Mouse (Mus musculus): Measurements from ENCODE around the gene Foxk1. TPM values are rescaled to one million over a fixed set of nuclear protein-coding genes. Genes with fewer than 3 reads are reported as not detected.

Foxk1 gene
- polyA plus RNA-seq, 1 experiment from 2014 or later, result 6.6 TPM

GRCm38 (mm10) chr5:142477346-142477745 is 76.0 kb downstream of the Foxk1 start:
- Histone ChIP-seq H3K27me3 (no peaks in the 10 kb centered on the region), H3K27ac (replicated peaks) (no peak overlapping the region), H3K9ac (no peak overlapping the region), H3K4me3 (no peak overlapping the region), H3K4me2 (no peak overlapping the region), H3K4me1 (replicated peaks) (peaks cover 16% of the 10 kb centered on the region), H3K36me3 (no peaks in the 10 kb centered on the region), H3K9me3 (no peaks in the 10 kb centered on the region)
- 85% methylated on average over 12 of the region's 12 CpGs for WGBS
- no peak for ATAC-seq (ENCODE audit: low FRiP score, low read depth)

GRCm38 (mm10) chr5:142477866-142478615 is 76.7 kb downstream of the Foxk1 start:
- H3K27ac ChIP-seq (replicated peaks), result no peak overlapping the region
- no peaks in the 10 kb centered on the region for H3K9me3 ChIP-seq
- H3K4me3 ChIP-seq, result no peak overlapping the region
- 78% methylated on average over 5 of the region's 5 CpGs for WGBS
- H3K4me1 ChIP-seq (replicated peaks), result peaks cover 16% of the 10 kb centered on the region
- H3K27me3 ChIP-seq, result no peaks in the 10 kb centered on the region
- H3K9ac ChIP-seq, result no peak overlapping the region
- H3K36me3 ChIP-seq, result no peaks in the 10 kb centered on the region
- no peak overlapping the region for H3K4me2 ChIP-seq
- ATAC-seq (ENCODE audit: low FRiP score, low read depth), result no peak

GRCm38 (mm10) chr5:142478829-142479435 is 77.6 kb downstream of the Foxk1 start:
- no peaks in the 10 kb centered on the region for H3K36me3 ChIP-seq
- H3K4me2 ChIP-seq, result peak overlapping the region; percentile 45
- no peak overlapping the region for H3K27ac ChIP-seq (replicated peaks)
- no peaks in the 10 kb centered on the region for H3K27me3 ChIP-seq
- H3K4me1 ChIP-seq (replicated peaks), result peaks cover 8% of the 10 kb centered on the region
- no peaks in the 10 kb centered on the region for H3K9me3 ChIP-seq
- peak; percentile 60 for ATAC-seq (ENCODE audit: low FRiP score, low read depth)
- no peak overlapping the region for H3K9ac ChIP-seq
- no peak overlapping the region for H3K4me3 ChIP-seq
- 32% methylated on average over 17 of the region's 17 CpGs for WGBS

- no peaks in the 10 kb centered on the region for H3K9me3 ChIP-seq
- peaks cover 3% of the 10 kb centered on the region for H3K4me1 ChIP-seq (replicated peaks)
- no peak for ATAC-seq (ENCODE audit: low FRiP score, low read depth)
- H3K4me2 ChIP-seq, result no peak overlapping the region
- WGBS, result 66% methylated on average over 2 of the region's 2 CpGs
- no peak overlapping the region for H3K27ac ChIP-seq (replicated peaks)
- no peaks in the 10 kb centered on the region for H3K36me3 ChIP-seq
- no peaks in the 10 kb centered on the region for H3K27me3 ChIP-seq
- no peak overlapping the region for H3K4me3 ChIP-seq
- H3K9ac ChIP-seq, result no peak overlapping the region
These were observed 81.2 kb downstream of the Foxk1 start for GRCm38 (mm10) chr5:142482512-142482911.

- Histone ChIP-seq H3K9me3 (no peaks in the 10 kb centered on the region), H3K9ac (no peak overlapping the region), H3K4me1 (replicated peaks) (peaks cover 3% of the 10 kb centered on the region), H3K27me3 (no peaks in the 10 kb centered on the region), H3K4me2 (no peak overlapping the region), H3K36me3 (no peaks in the 10 kb centered on the region), H3K27ac (replicated peaks) (no peak overlapping the region), H3K4me3 (no peak overlapping the region)
- 92% methylated on average over 5 of the region's 5 CpGs for WGBS
- ATAC-seq (ENCODE audit: low FRiP score, low read depth), result no peak
These were observed 82.3 kb downstream of the Foxk1 start for GRCm38 (mm10) chr5:142483581-142483980.

- Histone ChIP-seq H3K9me3 (no peaks in the 10 kb centered on the region), H3K9ac (no peak overlapping the region), H3K4me2 (no peak overlapping the region), H3K27ac (replicated peaks) (no peak overlapping the region), H3K4me3 (no peak overlapping the region), H3K27me3 (no peaks in the 10 kb centered on the region), H3K4me1 (replicated peaks) (no peaks in the 10 kb centered on the region), H3K36me3 (no peaks in the 10 kb centered on the region)
- ATAC-seq (ENCODE audit: low FRiP score, low read depth), result no peak
- 67% methylated on average over 9 of the region's 9 CpGs for WGBS
These were observed 85.4 kb downstream of the Foxk1 start for GRCm38 (mm10) chr5:142486654-142487053.

GRCm38 (mm10) chr5:142489955-142490707 is 88.8 kb downstream of the Foxk1 start:
- Histone ChIP-seq H3K9me3 (no peaks in the 10 kb centered on the region), H3K36me3 (peaks cover 13% of the 10 kb centered on the region; the same call in 1 of the 2 replicates), H3K9ac (no peak overlapping the region), H3K27ac (replicated peaks) (no peak overlapping the region), H3K4me1 (replicated peaks) (peaks cover 2% of the 10 kb centered on the region; the same call in 1 of the 2 replicates), H3K27me3 (no peaks in the 10 kb centered on the region), H3K4me2 (no peak overlapping the region), H3K4me3 (no peak overlapping the region)
- WGBS, result 84% methylated on average over 9 of the region's 9 CpGs
- ATAC-seq (ENCODE audit: low FRiP score, low read depth), result no peak

- ATAC-seq (ENCODE audit: low FRiP score, low read depth), result no peak
- no peak overlapping the region for H3K9ac ChIP-seq
- no peaks in the 10 kb centered on the region for H3K27me3 ChIP-seq
- no peaks in the 10 kb centered on the region for H3K9me3 ChIP-seq
- H3K4me1 ChIP-seq (replicated peaks), result peaks cover 5% of the 10 kb centered on the region; the same call in 1 of the 2 replicates
- WGBS, result 81% methylated on average over 3 of the region's 3 CpGs
- H3K4me2 ChIP-seq, result no peak overlapping the region
- H3K4me3 ChIP-seq, result no peak overlapping the region
- no peak overlapping the region for H3K27ac ChIP-seq (replicated peaks)
- peaks cover 13% of the 10 kb centered on the region; the same call in 1 of the 2 replicates for H3K36me3 ChIP-seq
These were observed 92.0 kb downstream of the Foxk1 start for GRCm38 (mm10) chr5:142493307-142493706.

GRCm38 (mm10) chr5:142495321-142496096 is 94.2 kb downstream of the Foxk1 start:
- Histone ChIP-seq H3K36me3 (peaks cover 13% of the 10 kb centered on the region; the same call in 1 of the 2 replicates), H3K4me3 (no peak overlapping the region), H3K4me2 (no peak overlapping the region), H3K9me3 (no peaks in the 10 kb centered on the region), H3K27me3 (no peaks in the 10 kb centered on the region), H3K4me1 (replicated peaks) (peaks cover 5% of the 10 kb centered on the region; the same call in 1 of the 2 replicates), H3K9ac (no peak overlapping the region), H3K27ac (replicated peaks) (no peak overlapping the region)
- no peak for ATAC-seq (ENCODE audit: low FRiP score, low read depth)
- 53% methylated on average over 14 of the region's 14 CpGs for WGBS

- Histone ChIP-seq H3K9ac (no peak overlapping the region), H3K36me3 (0 out of 2 replicates have a peak, but pooled peaks cover under 1% of the 10 kb centered on the region), H3K27ac (replicated peaks) (no peak overlapping the region), H3K4me2 (no peak overlapping the region), H3K9me3 (no peaks in the 10 kb centered on the region), H3K4me3 (no peak overlapping the region), H3K4me1 (replicated peaks) (peaks cover 5% of the 10 kb centered on the region; the same call in 1 of the 2 replicates), H3K27me3 (no peaks in the 10 kb centered on the region)
- 44% methylated on average over 3 of the region's 3 CpGs for WGBS
- ATAC-seq (ENCODE audit: low FRiP score, low read depth), result no peak
These were observed 97.7 kb downstream of the Foxk1 start for GRCm38 (mm10) chr5:142498964-142499363.

- no peak for ATAC-seq (ENCODE audit: low FRiP score, low read depth)
- Histone ChIP-seq H3K27me3 (no peaks in the 10 kb centered on the region), H3K9me3 (no peaks in the 10 kb centered on the region), H3K4me1 (replicated peaks) (no peaks in the 10 kb centered on the region), H3K27ac (replicated peaks) (no peak overlapping the region), H3K36me3 (no peaks in the 10 kb centered on the region), H3K4me2 (no peak overlapping the region), H3K9ac (no peak overlapping the region), H3K4me3 (no peak overlapping the region)
- 85% methylated on average over 10 of the region's 10 CpGs for WGBS
These were observed 99.6 kb downstream of the Foxk1 start for GRCm38 (mm10) chr5:142500918-142501317.
